Mouse (Mus musculus) megakaryocyte, embryonic 14.5 days (primary cell): ENCODE data around the gene Glipr1. TPM values are rescaled to one million over a fixed set of nuclear protein-coding genes. Genes with fewer than 3 reads are reported as not detected.
"Not testable (repeated sequence)": the region's sequence is repeated elsewhere in the genome, so short reads cannot be mapped to it uniquely, and the experiment has no call there.

Source experiments
- H3K27me3 ChIP-seq: replicated peaks from 2 replicates; pipeline ENCODE3; 2012; ENCODE audit warnings: inconsistent platforms
- H3K36me3 ChIP-seq: replicated peaks from 2 replicates; pipeline ENCODE3; 2012; ENCODE audit warnings: low read length, inconsistent platforms, mixed read lengths
- H3K4me1 ChIP-seq: 2 replicates; pipeline ENCODE4 v1.6.1; 2012; ENCODE audit warnings: inconsistent platforms
- H3K4me3 ChIP-seq: replicated peaks from 2 replicates; pipeline ENCODE3; 2012; ENCODE audit warnings: moderate library complexity, mild to moderate bottlenecking, inconsistent platforms
- H3K9me3 ChIP-seq: 2 replicates; pipeline ENCODE4 v1.6.1; 2012; ENCODE audit warnings: inconsistent platforms
- FLI1 ChIP-seq: IDR thresholded peaks from 2 replicates; pipeline ENCODE4 v1.6.1; 2012; ENCODE audit warnings: low read length, inconsistent platforms, mixed read lengths
- GATA1 ChIP-seq: IDR thresholded peaks from 3 replicates; pipeline ENCODE4 v1.6.1; 2012; ENCODE audit warnings: mixed read lengths, low read length, inconsistent platforms, borderline replicate concordance
- polyA plus RNA-seq: library from polyadenylated mRNA; stranded (reverse); fragments of >175 nt; gene quantifications from 2 replicates; pipeline ENCODE4 v1.2.3, GENCODE M21; 2012; ENCODE audit warnings: low replicate concordance; ENCODE audit not compliant: insufficient read depth

The Glipr1 gene
- 2.8 and 4.5 TPM in 2 replicates for polyA plus RNA-seq

DNA sequence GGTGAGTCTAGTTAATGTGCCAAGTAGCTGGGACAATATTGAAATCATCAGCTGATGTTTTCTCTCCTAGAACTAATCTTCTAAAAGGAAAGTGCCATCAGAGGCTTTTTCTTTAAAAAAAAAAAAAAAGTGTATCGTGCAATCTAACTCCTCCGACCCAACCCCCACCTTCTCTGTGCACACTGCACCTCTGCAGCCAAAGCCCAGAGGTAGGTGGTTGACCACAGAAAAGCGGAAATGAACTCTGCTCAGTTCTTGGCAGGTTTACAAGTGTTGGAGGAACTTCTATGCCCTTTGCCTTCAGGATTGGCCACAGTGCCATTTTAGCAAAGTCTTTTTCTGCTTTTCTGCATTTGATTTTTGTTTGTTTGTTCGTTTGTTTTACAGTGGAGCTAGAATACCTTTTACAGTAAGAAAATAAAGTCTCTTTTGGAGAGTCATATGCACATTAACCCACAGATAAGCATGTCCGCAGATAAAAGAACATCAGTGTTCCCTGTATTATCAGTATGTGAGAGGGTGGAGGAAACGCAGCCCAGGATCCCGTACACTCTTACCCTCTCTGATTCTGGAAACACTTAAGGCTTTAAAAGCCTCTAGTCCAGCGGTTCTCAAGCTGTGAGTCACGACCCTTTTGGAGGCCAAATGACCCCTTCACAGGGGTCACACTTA lies at the start of gene Glipr1:
Gene Glipr1 (minus strand): TSS at position 88 of the 672 bp plus-strand sequence.
- Histone ChIP-seq H3K4me3 (peak within 1 kb of the TSS; percentile 85), H3K9me3 (no peaks in the 10 kb centered on the region), H3K27me3 (no peaks in the 10 kb centered on the region), H3K36me3 (no peaks in the 10 kb centered on the region), H3K4me1 (peaks cover 51% of the 10 kb centered on the region)
- no peak for TF ChIP-seq FLI1
- no peak for TF ChIP-seq GATA1

DNA sequence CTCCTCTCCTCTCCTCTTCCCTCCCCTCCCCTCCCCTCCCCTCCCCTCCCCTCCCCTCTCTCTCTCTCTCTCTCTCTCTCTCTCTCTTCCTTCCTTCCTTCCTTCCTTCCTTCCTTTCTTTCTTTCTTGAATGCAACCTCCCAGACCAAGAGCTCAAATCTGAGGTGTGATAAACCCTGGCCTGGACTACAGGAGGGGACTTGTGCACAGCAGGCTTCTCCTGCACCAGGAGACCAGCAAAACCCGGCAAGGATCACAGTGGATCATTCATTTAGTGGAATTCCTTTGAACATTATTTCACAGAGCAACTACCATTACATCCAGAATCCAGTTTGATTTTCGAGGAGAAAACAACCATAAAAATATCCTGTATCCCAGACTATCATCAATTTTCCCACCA lies 49.5 kb upstream of the Glipr1 start:
- H3K4me3 ChIP-seq, H3K27me3 ChIP-seq, H3K9me3 ChIP-seq, H3K36me3 ChIP-seq, H3K4me1 ChIP-seq: not testable (repeated sequence)

- no peaks in the 10 kb centered on the region for H3K9me3 ChIP-seq
Observed at GRCm38 (mm10) chr10:112051220-112051619, 48.8 kb upstream of the Glipr1 start.

GRCm38 (mm10) chr10:112044283-112044682 lies 41.9 kb upstream of the Glipr1 start:
- H3K27me3 ChIP-seq, H3K9me3 ChIP-seq, H3K4me3 ChIP-seq, H3K36me3 ChIP-seq, H3K4me1 ChIP-seq: not testable (repeated sequence)

More at GRCm38 (mm10) chr10:112051220-112051619, 48.8 kb upstream of the Glipr1 start:
- Histone ChIP-seq H3K36me3 (no peaks in the 10 kb centered on the region), H3K4me3 (no peak overlapping the region), H3K4me1 (no peaks in the 10 kb centered on the region), H3K27me3 (no peaks in the 10 kb centered on the region)
- TF ChIP-seq GATA1 (no peak), FLI1 (no peak)

DNA sequence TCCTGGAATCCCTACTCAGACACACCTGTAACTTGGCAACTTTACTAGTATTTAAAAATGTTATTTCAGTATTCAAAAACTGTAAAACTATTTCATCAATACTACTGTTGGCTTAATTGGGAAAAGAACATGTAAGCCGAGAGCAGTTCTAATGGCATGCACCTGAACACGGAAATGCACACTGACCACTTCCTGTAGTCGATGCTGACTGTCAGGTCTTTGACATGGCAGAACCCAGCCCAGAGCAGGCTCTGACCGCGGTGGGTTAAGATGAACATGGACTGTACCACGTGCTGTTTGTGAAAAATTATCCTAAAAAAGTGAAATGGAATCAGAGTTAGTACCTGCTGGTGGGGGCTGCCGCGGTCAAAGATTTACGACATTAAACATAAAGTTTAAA lies 41.1 kb upstream of the Glipr1 start:
- not testable (repeated sequence) for H3K4me1 ChIP-seq, H3K9me3 ChIP-seq, H3K4me3 ChIP-seq, H3K27me3 ChIP-seq, H3K36me3 ChIP-seq

DNA sequence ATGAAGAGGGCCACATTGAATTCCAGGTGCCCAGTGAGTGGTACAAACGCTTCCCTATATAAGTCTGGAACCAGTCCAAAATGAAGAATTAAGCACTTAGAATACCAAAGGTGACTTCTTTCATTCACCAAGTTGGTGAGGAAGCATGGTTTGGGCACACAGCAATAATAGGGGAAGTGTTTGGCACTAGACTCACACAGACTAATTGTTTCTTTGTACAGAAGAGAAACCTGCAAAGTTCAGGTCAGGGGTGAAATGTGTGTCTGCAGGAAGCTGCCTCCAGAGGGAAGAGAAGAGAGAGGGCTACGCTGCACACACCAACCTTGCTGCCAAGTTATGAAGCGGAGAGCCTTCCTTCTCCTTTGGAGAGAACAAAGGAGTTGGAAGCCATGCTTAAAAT lies 26.3 kb upstream of the Glipr1 start:
- H3K4me3 ChIP-seq, H3K27me3 ChIP-seq, H3K4me1 ChIP-seq, H3K36me3 ChIP-seq: not testable (repeated sequence)
- peaks cover 14% of the 10 kb centered on the region; the same call in 1 of the 2 replicates for H3K9me3 ChIP-seq

- Histone ChIP-seq H3K36me3 (no peaks in the 10 kb centered on the region), H3K9me3 (0 out of 2 replicates have a peak, but pooled peaks cover 3% of the 10 kb centered on the region), H3K4me1 (0 out of 2 replicates have a peak, but pooled peaks cover 5% of the 10 kb centered on the region), H3K4me3 (no peak overlapping the region), H3K27me3 (no peaks in the 10 kb centered on the region)
- no peak for TF ChIP-seq FLI1
- no peak for TF ChIP-seq GATA1
Observed at GRCm38 (mm10) chr10:112023585-112023984, 21.2 kb upstream of the Glipr1 start.

DNA sequence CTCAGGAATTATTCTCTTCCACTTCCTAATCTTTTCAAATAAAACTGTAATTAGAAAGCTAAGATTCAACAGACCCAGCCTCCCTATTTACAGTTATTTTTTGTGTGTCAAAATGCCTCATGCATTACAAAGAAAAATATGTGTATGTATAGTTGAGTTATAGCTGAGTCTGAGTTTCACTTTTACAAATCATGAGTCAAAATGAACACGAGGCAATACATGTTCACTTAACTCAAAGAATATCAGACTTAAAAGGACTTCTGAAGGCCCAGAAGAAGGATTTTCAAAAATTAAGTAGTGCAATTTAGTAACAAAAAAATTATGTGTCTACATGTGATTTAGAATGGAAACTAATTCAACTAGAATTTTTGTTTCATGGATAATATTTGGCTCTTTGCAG lies 7.1 kb upstream of the Glipr1 start:
- H3K4me3 ChIP-seq, H3K36me3 ChIP-seq, H3K9me3 ChIP-seq, H3K27me3 ChIP-seq, H3K4me1 ChIP-seq: not testable (repeated sequence)

DNA sequence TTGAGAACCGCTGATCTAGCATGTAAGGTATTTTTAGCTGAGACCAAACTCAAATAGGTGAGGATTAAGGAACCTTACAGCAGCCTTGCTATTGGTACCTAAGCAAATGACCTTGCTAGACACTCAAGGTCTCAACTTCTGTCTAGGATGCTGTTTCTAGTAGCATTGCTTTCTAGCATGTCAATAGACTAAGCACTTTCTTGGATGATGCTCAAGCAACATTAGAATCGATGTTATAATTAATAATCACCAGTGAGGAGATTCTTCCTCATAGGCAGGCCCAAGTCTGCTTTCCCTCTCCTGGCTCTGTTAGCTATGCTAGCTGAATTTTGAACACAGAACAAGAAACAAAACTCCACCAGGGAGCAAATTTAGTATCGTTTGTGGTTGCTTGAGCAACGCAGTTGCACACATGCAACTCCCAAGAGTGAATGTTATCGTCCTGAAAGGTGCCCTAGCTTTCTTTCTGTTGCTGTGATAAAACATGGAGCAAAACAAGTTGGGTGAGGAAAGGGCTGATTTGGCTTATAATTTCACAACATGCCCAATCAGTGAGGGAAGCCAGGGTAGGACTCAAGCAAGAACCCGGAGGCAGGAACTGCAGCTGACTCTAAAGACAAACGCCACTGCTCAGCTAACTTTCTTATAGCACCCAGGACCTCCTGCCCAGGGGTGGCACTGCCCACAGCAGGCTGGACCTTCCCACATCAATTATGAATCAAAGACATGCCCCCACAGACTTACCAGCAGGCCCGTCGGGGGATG lies 493 bp downstream of the Glipr1 start:
- Histone ChIP-seq H3K4me1 (peaks cover 55% of the 10 kb centered on the region), H3K36me3 (no peaks in the 10 kb centered on the region), H3K27me3 (no peaks in the 10 kb centered on the region), H3K4me3 (peak overlapping the region; percentile 85), H3K9me3 (no peaks in the 10 kb centered on the region)
- TF ChIP-seq FLI1 = no peak
- no peak for TF ChIP-seq GATA1

- H3K4me1 ChIP-seq = peaks cover 61% of the 10 kb centered on the region
- H3K4me3 ChIP-seq = peak overlapping the region; percentile 85
- no peaks in the 10 kb centered on the region for H3K9me3 ChIP-seq
- no peaks in the 10 kb centered on the region for H3K27me3 ChIP-seq
- no peak for TF ChIP-seq FLI1
- no peak for TF ChIP-seq GATA1
- no peaks in the 10 kb centered on the region for H3K36me3 ChIP-seq
Observed at GRCm38 (mm10) chr10:112001350-112001749, 1.1 kb downstream of the Glipr1 start.

DNA sequence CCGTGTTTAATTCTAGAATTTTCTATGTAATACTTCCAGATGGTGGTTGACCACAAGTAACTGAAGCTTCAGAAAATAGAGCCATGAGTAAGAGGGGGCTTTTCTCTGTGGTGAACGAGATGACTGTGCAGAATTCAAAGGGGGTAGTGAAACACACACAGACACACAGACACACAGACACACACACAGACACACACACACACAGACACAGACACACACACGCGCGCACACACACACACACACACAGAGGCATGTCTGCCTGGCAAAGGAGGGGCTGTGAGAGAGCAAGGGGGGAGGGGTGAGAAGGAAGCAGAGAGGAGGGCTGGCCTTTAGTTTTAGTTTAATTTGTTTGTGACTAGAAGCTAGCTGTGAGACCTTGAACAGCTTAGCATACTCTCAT lies 1.9 kb downstream of the Glipr1 start:
- Histone ChIP-seq H3K27me3 (no peaks in the 10 kb centered on the region), H3K36me3 (no peaks in the 10 kb centered on the region), H3K4me1 (peaks cover 69% of the 10 kb centered on the region), H3K9me3 (no peaks in the 10 kb centered on the region), H3K4me3 (peak overlapping the region; percentile 82)
- TF ChIP-seq GATA1 (no peak), FLI1 (no peak)
